19 mouse cellular contexts compared by ENCODE assay signal in the genomic region with DNA sequence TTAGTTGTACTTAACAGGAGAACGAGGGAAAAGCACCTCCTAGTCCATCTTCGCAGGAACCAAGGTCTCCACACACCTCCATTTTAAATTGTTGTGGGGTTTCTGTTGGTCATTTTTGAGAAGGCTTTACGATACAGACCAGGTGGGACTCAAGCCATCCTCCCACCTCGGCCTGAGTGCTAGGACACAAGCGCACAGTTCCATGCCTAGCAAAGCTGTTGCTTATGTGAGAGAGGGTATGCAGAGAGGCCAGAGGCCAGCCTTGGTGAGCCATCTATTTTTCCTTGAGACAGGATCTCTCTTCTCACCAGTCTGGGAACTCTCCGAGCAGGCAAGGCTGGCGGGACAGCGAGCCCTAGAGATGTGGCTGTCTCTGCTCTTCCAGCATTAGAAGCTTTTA. TPM values are rescaled to one million over a fixed set of nuclear protein-coding genes. Genes with fewer than 3 reads are reported as not detected.
DNase-seq lines count a peak whose midpoint lies in the region; ATAC-seq and TF ChIP-seq lines count a peak whose summit lies in the region.
"Had no signal": no experiment of that assay in that cellular context is flagged by ENCODE, and none has a peak within 500 bp of the region (broad histone marks: within the 10 kb centered on the region; RNA-seq: fewer than 3 reads in every experiment).

No protein-coding gene starts in this region.

- ATAC-seq in midbrain, embryonic 11.5 days (ENCODE audit: low FRiP score): no peak
- no peak for ATAC-seq in midbrain, postnatal 0 days (ENCODE audit: low FRiP score)
- ATAC-seq: activated CD4-positive, CD25-positive, alpha-beta regulatory T cell, adult 4 months; CD4-positive, CD25-positive, alpha-beta regulatory T cell, adult 4 months; Patski had no signal

- no peaks in the 10 kb centered on the region for H3K27me3 ChIP-seq in midbrain, embryonic 11.5 days (ENCODE audit: control insufficient read depth, insufficient read depth, low read length)
- no peaks in the 10 kb centered on the region for H3K27me3 ChIP-seq in midbrain, postnatal 0 days (ENCODE audit: insufficient read depth, low read length)
- H3K27me3 ChIP-seq: CH12.LX, Patski had no signal

- DNase-seq in heart, adult 11 months: peak; percentile 61
- no peak for DNase-seq in heart, postnatal 14 days
- DNase-seq in midbrain, embryonic 11.5 days (ENCODE audit: low spot score, missing footprints): peak; percentile 54
- DNase-seq in midbrain, postnatal 0 days (ENCODE audit: low spot score): no peak
- DNase-seq: adrenal gland, adult 2 months; adrenal gland, adult 8-10 months; adrenal gland, postnatal 10 days; adrenal gland, postnatal 14 days; adrenal gland, postnatal 25 days; adrenal gland, postnatal 36 days; B cell, adult 2 months; cerebellum, adult 11 months; cerebellum, adult 11-12 months; cerebellum, adult 18-20 months had no signal

- no peak for TF ChIP-seq CTCF in midbrain, postnatal 0 days (IDR thresholded peaks at IDR 0.05)

- no peaks in the 10 kb centered on the region for H3K36me3 ChIP-seq in midbrain, embryonic 11.5 days (ENCODE audit: control insufficient read depth, insufficient read depth, low read length)
- H3K36me3 ChIP-seq in midbrain, postnatal 0 days (ENCODE audit: insufficient read depth, low read length): no peaks in the 10 kb centered on the region; the same call in 1 of the 2 replicates

- H3K9ac ChIP-seq in midbrain, embryonic 11.5 days (ENCODE audit: low read length): no peak overlapping the region
- no peak overlapping the region for H3K9ac ChIP-seq in midbrain, postnatal 0 days (replicated peaks; ENCODE audit: low read length, poor library complexity, severe bottlenecking)

- no peaks in the 10 kb centered on the region for H3K4me1 ChIP-seq in midbrain, embryonic 11.5 days (ENCODE audit: control insufficient read depth, insufficient read depth, low read length)
- no peaks in the 10 kb centered on the region for H3K4me1 ChIP-seq in midbrain, postnatal 0 days (ENCODE audit: insufficient read depth, low read length)

- no peak overlapping the region for H3K27ac ChIP-seq in midbrain, embryonic 11.5 days (ENCODE audit: low read depth, low read length)
- H3K27ac ChIP-seq in midbrain, postnatal 0 days (ENCODE audit: low read depth, low read length): no peak overlapping the region

- no peak overlapping the region for H3K4me3 ChIP-seq in midbrain, embryonic 11.5 days (ENCODE audit: low read depth, low read length)
- no peak overlapping the region for H3K4me3 ChIP-seq in midbrain, postnatal 0 days (ENCODE audit: low read depth, low read length)

- intact Hi-C loops in heart, postnatal 14 days (cut with DNase I): no loop called here

- no peaks in the 10 kb centered on the region for H3K9me3 ChIP-seq in midbrain, embryonic 11.5 days (ENCODE audit: control insufficient read depth, low read length)
- H3K9me3 ChIP-seq in midbrain, postnatal 0 days (ENCODE audit: low read length): no peaks in the 10 kb centered on the region
- H3K9me3 ChIP-seq: G1E had no signal

- no peak overlapping the region for H3K4me2 ChIP-seq in midbrain, embryonic 11.5 days
- no peak overlapping the region for H3K4me2 ChIP-seq in midbrain, postnatal 0 days (ENCODE audit: low read depth, low read length, poor library complexity, severe bottlenecking)

- 95% methylated on average over 8 of the region's 8 CpGs for WGBS in midbrain, embryonic 11.5 days
- 95% methylated on average over 8 of the region's 8 CpGs for WGBS in midbrain, postnatal 0 days

RNA-seq across cellular contexts. Expression of a gene that starts 8.7 kb away (rescaled TPM):
- total RNA-seq in heart, postnatal 14 days (2021): 10 to 100 TPM; 15.0 to 17.8 TPM
- polyA plus RNA-seq in midbrain, embryonic 11.5 days (2014; fragmentation: Nextera tagmentation; extraction: Ambion mirVana): 12.9 and 14.4 TPM in 2 replicates
- 1.8 and 2.9 TPM in 2 replicates for total RNA-seq in midbrain, postnatal 0 days (2014; rRNA removed)
- 15.8 and 18.7 TPM in 2 replicates for polyA plus RNA-seq in midbrain, postnatal 0 days (2015; fragmentation: Nextera tagmentation; extraction: Ambion mirVana)

RNA-seq across cellular contexts. Expression of a gene that starts 11.7 kb away (rescaled TPM):
- 10 to 100 TPM; 17.5 to 20.6 TPM for total RNA-seq in heart, postnatal 14 days (2021)
- polyA plus RNA-seq in midbrain, embryonic 11.5 days (2014; fragmentation: Nextera tagmentation; extraction: Ambion mirVana): 1.9 and 2.1 TPM in 2 replicates
- 3.3 and 8.3 TPM in 2 replicates for total RNA-seq in midbrain, postnatal 0 days (2014; rRNA removed)
- polyA plus RNA-seq in midbrain, postnatal 0 days (2015; fragmentation: Nextera tagmentation; extraction: Ambion mirVana): 1.5 and 1.7 TPM in 2 replicates

RNA-seq across cellular contexts. Expression of a gene that starts 53.7 kb away (rescaled TPM):
- 10 to 100 TPM; 59.1 to 60.5 TPM for total RNA-seq in heart, postnatal 14 days (2021)
- polyA plus RNA-seq in midbrain, embryonic 11.5 days (2014; fragmentation: Nextera tagmentation; extraction: Ambion mirVana): 225 and 241 TPM in 2 replicates
- total RNA-seq in midbrain, postnatal 0 days (2014; rRNA removed): 136 and 160 TPM in 2 replicates
- 202 and 203 TPM in 2 replicates for polyA plus RNA-seq in midbrain, postnatal 0 days (2015; fragmentation: Nextera tagmentation; extraction: Ambion mirVana)

Comparison
In these comparisons a context has a peak if more than half of its experiments do, and no peak if none do; other contexts are left out.
1. DNase-seq: peak in heart, adult 11 months (single experiment) and midbrain, embryonic 11.5 days (single experiment); none in heart, postnatal 14 days (0 of 2) and midbrain, postnatal 0 days (single experiment).